Mouse (Mus musculus) stomach, postnatal 0 days (tissue): ENCODE measurements at regions not wholly inside any gene's neighbourhood (a gene's known extent, or its start where the extent isn't known, plus 50 kb on each side); places are given as distances from the start of the nearest gene placed in this dataset.

Experiments
- ATAC-seq: fragments of 200-750 bp; cut with Nextera tagmentation; 2 replicates; pipeline ENCODE4 v1.8.0; 2017; ENCODE audit not compliant: low FRiP score, low TSS enrichment
- DNase-seq: peaks from one replicate; pipeline ENCODE4 v3.0.0-alpha.2; 2016; ENCODE audit warnings: low spot score
- H3K27ac ChIP-seq: fragments of 300-500 bp; sonication (generic); replicated peaks from 2 replicates; pipeline ENCODE4 v1.5.1; 2014; ENCODE audit warnings: mild to moderate bottlenecking, control low read depth
- H3K27me3 ChIP-seq: fragments of 300-500 bp; sonication (generic); 2 replicates; pipeline ENCODE4 v1.6.1; 2014; ENCODE audit warnings: low read length; ENCODE audit not compliant: control insufficient read depth, insufficient read depth
- H3K36me3 ChIP-seq: fragments of 300-500 bp; sonication (generic); 2 replicates; pipeline ENCODE4 v1.6.1; 2014; ENCODE audit warnings: low read length, mixed read lengths; ENCODE audit not compliant: control insufficient read depth, insufficient read depth
- H3K4me1 ChIP-seq: fragments of 300-500 bp; sonication (generic); replicated peaks from 2 replicates; pipeline ENCODE4 v1.6.1; 2014; ENCODE audit warnings: antibody characterized with exemption; ENCODE audit not compliant: control insufficient read depth, insufficient read depth
- H3K4me2 ChIP-seq: fragments of 300-500 bp; sonication (generic); replicated peaks from 2 replicates; pipeline ENCODE4 v1.6.1; 2014; ENCODE audit warnings: low read depth, mild to moderate bottlenecking, control low read depth, moderate library complexity
- H3K4me3 ChIP-seq: fragments of 300-500 bp; sonication (generic); 2 replicates; pipeline ENCODE4 v1.5.1; 2014; ENCODE audit warnings: low read depth, low read length, control low read depth
- H3K9ac ChIP-seq: fragments of 300-500 bp; sonication (generic); 2 replicates; pipeline ENCODE4 v1.6.1; 2014; ENCODE audit warnings: mild to moderate bottlenecking, low read length, control low read depth, mixed read lengths
- H3K9me3 ChIP-seq: fragments of 300-500 bp; sonication (generic); 2 replicates; pipeline ENCODE4 v1.6.1; 2016; ENCODE audit warnings: low read length; ENCODE audit not compliant: control insufficient read depth
- CTCF ChIP-seq: IDR thresholded peaks from 2 replicates; pipeline ENCODE4 v1.5.1; 2016; ENCODE audit warnings: antibody characterized with exemption, low read depth, mild to moderate bottlenecking, moderate library complexity
- EP300 ChIP-seq: optimal IDR thresholded peaks from 2 replicates; pipeline ENCODE3; 2016; ENCODE audit warnings: antibody characterized with exemption
- WGBS: fragments of 180-500 bp; shearing (Covaris S2); extraction: QIAGEN DNeasy Blood & Tissue Kit; methylation state at CpG from one replicate; pipeline ENCODE4 v1.1.7; 2014; 5-methylcytosine and 5-hydroxymethylcytosine counted together

DNA sequence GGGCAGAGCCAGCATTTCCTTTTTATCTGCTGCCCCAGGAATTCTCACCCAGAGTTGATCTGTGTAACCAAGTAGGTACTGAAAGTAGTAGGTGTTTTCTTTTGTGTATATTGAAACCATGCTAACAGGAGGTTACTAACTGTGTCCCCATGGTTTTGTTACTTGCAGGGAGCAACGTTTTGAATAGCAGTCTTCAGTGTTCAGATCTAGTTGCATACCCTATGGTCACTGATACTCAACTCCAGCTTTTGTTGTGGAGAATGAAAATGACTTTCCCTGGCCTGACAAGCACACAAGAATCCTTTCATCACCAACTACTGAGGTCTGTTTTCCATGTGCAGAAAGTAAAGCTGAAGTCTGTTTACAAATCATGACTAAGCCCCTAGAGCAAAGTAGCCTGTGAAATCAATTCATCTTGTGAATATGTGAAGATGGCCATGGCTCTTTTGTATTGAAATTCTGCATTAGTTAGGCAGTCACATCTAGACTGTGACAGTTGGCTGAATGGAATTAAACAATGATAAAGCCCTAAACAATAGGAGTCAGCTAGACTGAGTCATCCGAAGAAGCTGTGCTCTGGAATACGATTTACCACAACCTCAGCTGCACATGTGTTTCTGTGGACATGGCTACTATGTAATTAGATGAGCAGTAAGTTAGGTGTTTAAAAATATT lies 179.5 kb upstream of the Vrk2 start:
- Histone ChIP-seq H3K4me2 (no peak overlapping the region), H3K4me3 (no peak overlapping the region), H3K9ac (no peak overlapping the region), H3K4me1 (no peaks in the 10 kb centered on the region), H3K9me3 (no peaks in the 10 kb centered on the region), H3K36me3 (no peaks in the 10 kb centered on the region), H3K27me3 (no peaks in the 10 kb centered on the region), H3K27ac (no peak overlapping the region)
- DNase-seq (no peak), ATAC-seq (no peak)
- TF ChIP-seq CTCF (no peak), EP300 (no peak)
- WGBS = 36% methylated on average over 3 of the region's 3 CpGs

- ATAC-seq (no peak), DNase-seq (no peak)
- 68% methylated on average over 3 of the region's 3 CpGs for WGBS
- H3K9ac ChIP-seq = no peak overlapping the region
- H3K4me3 ChIP-seq = no peak overlapping the region
- no peaks in the 10 kb centered on the region for H3K4me1 ChIP-seq
- H3K27me3 ChIP-seq = no peaks in the 10 kb centered on the region
- TF ChIP-seq EP300 (no peak), CTCF (no peak)
- H3K9me3 ChIP-seq = no peaks in the 10 kb centered on the region
- no peak overlapping the region for H3K27ac ChIP-seq
- no peak overlapping the region for H3K4me2 ChIP-seq
- H3K36me3 ChIP-seq = no peaks in the 10 kb centered on the region
Observed at GRCm38 (mm10) chr11:26755576-26755975, 161.8 kb upstream of the Vrk2 start.

GRCm38 (mm10) chr11:26753616-26754015 lies 159.8 kb upstream of the Vrk2 start:
- Histone ChIP-seq H3K27me3 (no peaks in the 10 kb centered on the region), H3K9ac (no peak overlapping the region), H3K36me3 (no peaks in the 10 kb centered on the region), H3K4me2 (no peak overlapping the region), H3K4me1 (no peaks in the 10 kb centered on the region), H3K27ac (no peak overlapping the region), H3K9me3 (no peaks in the 10 kb centered on the region), H3K4me3 (no peak overlapping the region)
- TF ChIP-seq EP300 (no peak), CTCF (no peak)
- 92% methylated on average over 1 of the region's 1 CpGs for WGBS
- ATAC-seq (no peak), DNase-seq (no peak)

GRCm38 (mm10) chr11:26742235-26742634 lies 148.4 kb upstream of the Vrk2 start:
- Histone ChIP-seq H3K27ac (no peak overlapping the region), H3K4me3 (no peak overlapping the region), H3K36me3 (no peaks in the 10 kb centered on the region), H3K4me2 (no peak overlapping the region), H3K4me1 (no peaks in the 10 kb centered on the region), H3K27me3 (no peaks in the 10 kb centered on the region), H3K9ac (no peak overlapping the region), H3K9me3 (no peaks in the 10 kb centered on the region)
- 83% methylated on average over 1 of the region's 1 CpGs for WGBS
- TF ChIP-seq EP300 (no peak), CTCF (no peak)
- ATAC-seq (no peak), DNase-seq (no peak)

GRCm38 (mm10) chr11:26739732-26740131 lies 145.9 kb upstream of the Vrk2 start:
- Histone ChIP-seq H3K9me3 (no peaks in the 10 kb centered on the region), H3K4me2 (no peak overlapping the region), H3K9ac (no peak overlapping the region), H3K4me1 (no peaks in the 10 kb centered on the region), H3K27ac (no peak overlapping the region), H3K27me3 (no peaks in the 10 kb centered on the region), H3K4me3 (no peak overlapping the region), H3K36me3 (no peaks in the 10 kb centered on the region)
- WGBS = 87% methylated on average over 4 of the region's 4 CpGs
- DNase-seq (no peak), ATAC-seq (no peak)
- no peak for TF ChIP-seq EP300
- TF ChIP-seq CTCF = no peak

- no peak for DNase-seq
- H3K9ac ChIP-seq = no peak overlapping the region
- no peak overlapping the region for H3K4me2 ChIP-seq
- H3K27ac ChIP-seq = no peak overlapping the region
- 83% methylated on average over 1 of the region's 1 CpGs for WGBS
- no peaks in the 10 kb centered on the region for H3K9me3 ChIP-seq
- no peak for ATAC-seq
- no peaks in the 10 kb centered on the region for H3K27me3 ChIP-seq
- H3K36me3 ChIP-seq = no peaks in the 10 kb centered on the region
- no peak for TF ChIP-seq EP300
- no peak for TF ChIP-seq CTCF
- H3K4me1 ChIP-seq = no peaks in the 10 kb centered on the region
- no peak overlapping the region for H3K4me3 ChIP-seq
Observed at GRCm38 (mm10) chr11:26726969-26727368, 133.2 kb upstream of the Vrk2 start.
